Mouse (Mus musculus): ENCODE measurements around the gene Rnf224.

- TF ChIP-seq POLR2A (IDR thresholded peaks at IDR 0.05; ENCODE audit: low read depth, low read length), result no peak
- no peak for TF ChIP-seq CTCF (IDR thresholded peaks at IDR 0.05; ENCODE audit: extremely low read depth, insufficient read depth, insufficient read length, insufficient replicate concordance)
Observed at GRCm38 (mm10) chr2:25273010-25273409, 36.4 kb upstream of the Rnf224 start.

Data from spleen, adult 2 months (tissue).